Mouse (Mus musculus): ENCODE results near the gene Rpain. TPM values are rescaled to one million over a fixed set of nuclear protein-coding genes. Genes with fewer than 3 reads are reported as not detected.

The Rpain gene
- polyA plus RNA-seq, 1 experiment from 2014 or later, result 73.0 TPM

DNA sequence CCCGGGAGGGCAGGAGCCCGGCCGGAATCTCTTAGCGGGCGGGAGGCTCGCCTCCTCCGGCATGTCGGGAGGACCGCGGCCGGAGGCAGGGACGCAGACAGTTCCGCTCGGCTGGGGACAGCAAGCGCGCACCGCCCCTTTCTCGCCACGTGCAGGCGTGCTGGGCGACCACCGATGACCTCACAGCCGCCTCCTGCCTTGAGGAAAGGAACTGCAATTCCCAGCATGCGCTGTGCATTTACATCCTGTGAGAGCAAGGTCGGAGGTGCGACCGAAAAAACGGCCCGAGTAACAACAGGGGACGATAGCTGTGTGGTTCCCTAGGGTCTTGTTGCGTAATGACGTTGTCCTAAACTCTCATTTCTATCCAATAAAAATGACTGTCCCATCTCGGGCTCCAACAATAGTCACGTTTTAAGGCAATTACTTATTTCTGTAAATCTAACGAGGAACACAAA, 34.3 kb downstream of the Rpain start, which contains the start of gene Dhx33:
TSS of gene Dhx33 (minus strand) at position 122 of the 458 bp plus-strand sequence.
- Histone ChIP-seq H3K27ac (peak within 1 kb of the TSS; percentile 80), H3K4me2 (peak within 1 kb of the TSS; percentile 84), H3K4me3 (peak within 1 kb of the TSS; percentile 89), H3K9ac (peak within 1 kb of the TSS; percentile 87), H3K27me3 (no peaks in the 10 kb centered on the region), H3K36me3 (peaks cover 33% of the 10 kb centered on the region), H3K4me1 (replicated peaks) (peaks cover 28% of the 10 kb centered on the region), H3K9me3 (no peaks in the 10 kb centered on the region)
- WGBS, result under 1% methylated on average over 35 of the region's 35 CpGs
- ATAC-seq (ENCODE audit: low FRiP score), result peak; percentile 98

DNA sequence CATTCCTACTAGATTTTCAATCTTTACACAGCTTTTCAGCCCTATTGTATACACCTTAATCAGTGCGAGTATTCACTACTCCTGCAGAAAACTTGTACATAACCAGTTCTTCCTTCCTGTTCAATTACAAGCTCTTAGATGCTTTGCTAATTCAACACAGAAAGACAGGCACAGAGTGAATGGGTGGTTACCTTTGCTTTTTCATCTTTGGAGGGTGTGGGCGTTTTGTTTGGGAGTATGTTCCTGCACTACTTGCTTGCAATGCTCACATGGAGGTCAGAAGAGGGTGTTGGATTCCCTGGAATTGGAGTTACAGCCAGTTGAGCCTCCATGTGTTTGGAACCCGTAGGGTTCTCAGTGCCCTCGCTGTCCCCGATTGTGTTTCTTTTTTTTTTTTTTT, 35.0 kb downstream of the Rpain start:
- Histone ChIP-seq H3K9me3 (no peaks in the 10 kb centered on the region), H3K4me2 (peak overlapping the region; percentile 53), H3K9ac (peak overlapping the region; percentile 46; the same call in 1 of the 2 replicates), H3K4me3 (peak overlapping the region; percentile 89), H3K27me3 (no peaks in the 10 kb centered on the region), H3K27ac (peak overlapping the region; percentile 55; the same call in 1 of the 2 replicates), H3K4me1 (replicated peaks) (peaks cover 28% of the 10 kb centered on the region), H3K36me3 (peaks cover 33% of the 10 kb centered on the region)
- 66% methylated on average over 5 of the region's 5 CpGs for WGBS
- no peak for ATAC-seq (ENCODE audit: low FRiP score)

DNA sequence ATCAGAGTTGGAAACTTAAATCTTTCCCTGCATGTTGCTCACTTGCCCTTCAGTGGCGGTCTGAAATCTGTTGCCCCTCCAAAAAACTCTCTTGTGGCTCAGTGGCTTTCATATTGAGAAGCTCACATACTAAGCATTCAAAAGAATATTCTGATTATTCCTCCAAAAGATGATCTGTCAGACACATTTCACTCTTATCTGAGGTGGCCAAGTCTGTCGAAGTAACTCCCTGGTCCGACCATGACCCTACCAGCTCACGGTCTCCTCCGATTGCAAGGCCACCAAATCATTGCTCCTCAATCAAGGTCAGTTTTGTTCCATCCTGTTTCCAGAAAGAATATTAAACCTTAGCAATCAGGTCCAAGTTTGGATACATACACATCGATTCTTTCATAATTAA, 37.0 kb downstream of the Rpain start:
- WGBS, result 95% methylated on average over 6 of the region's 6 CpGs
- H3K4me1 ChIP-seq (replicated peaks), result peaks cover 22% of the 10 kb centered on the region
- H3K4me3 ChIP-seq, result no peak overlapping the region
- no peak for ATAC-seq (ENCODE audit: low FRiP score)
- H3K9ac ChIP-seq, result no peak overlapping the region
- H3K27me3 ChIP-seq, result no peaks in the 10 kb centered on the region
- H3K9me3 ChIP-seq, result no peaks in the 10 kb centered on the region
- peaks cover 44% of the 10 kb centered on the region for H3K36me3 ChIP-seq
- H3K27ac ChIP-seq, result no peak overlapping the region
- no peak overlapping the region for H3K4me2 ChIP-seq

DNA sequence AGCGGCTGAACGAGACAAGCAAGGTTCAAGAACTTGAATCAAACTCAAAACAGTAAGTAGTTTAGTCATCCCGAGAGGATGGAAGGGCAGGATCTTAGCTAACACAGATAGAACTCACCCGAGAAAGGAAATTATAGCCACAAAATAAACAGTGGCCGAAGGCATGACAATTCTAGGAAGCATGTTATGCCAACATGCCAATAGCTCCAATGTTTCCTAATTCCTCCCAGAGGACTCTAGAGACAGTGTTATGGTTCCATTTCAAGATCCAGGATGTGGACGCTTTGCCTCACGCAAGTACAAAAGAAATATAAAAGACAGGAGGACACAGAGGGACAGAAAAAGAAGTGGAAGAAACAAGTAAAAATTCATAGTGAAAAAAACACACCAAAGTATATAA, 37.8 kb downstream of the Rpain start:
- H3K4me3 ChIP-seq, result no peak overlapping the region
- H3K27ac ChIP-seq, result no peak overlapping the region
- H3K27me3 ChIP-seq, result no peaks in the 10 kb centered on the region
- no peak overlapping the region for H3K4me2 ChIP-seq
- 94% methylated on average over 7 of the region's 7 CpGs for WGBS
- H3K9ac ChIP-seq, result peak overlapping the region; percentile 13; the same call in 1 of the 2 replicates
- peaks cover 14% of the 10 kb centered on the region for H3K4me1 ChIP-seq (replicated peaks)
- no peak for ATAC-seq (ENCODE audit: low FRiP score)
- peaks cover 52% of the 10 kb centered on the region for H3K36me3 ChIP-seq
- no peaks in the 10 kb centered on the region for H3K9me3 ChIP-seq

DNA sequence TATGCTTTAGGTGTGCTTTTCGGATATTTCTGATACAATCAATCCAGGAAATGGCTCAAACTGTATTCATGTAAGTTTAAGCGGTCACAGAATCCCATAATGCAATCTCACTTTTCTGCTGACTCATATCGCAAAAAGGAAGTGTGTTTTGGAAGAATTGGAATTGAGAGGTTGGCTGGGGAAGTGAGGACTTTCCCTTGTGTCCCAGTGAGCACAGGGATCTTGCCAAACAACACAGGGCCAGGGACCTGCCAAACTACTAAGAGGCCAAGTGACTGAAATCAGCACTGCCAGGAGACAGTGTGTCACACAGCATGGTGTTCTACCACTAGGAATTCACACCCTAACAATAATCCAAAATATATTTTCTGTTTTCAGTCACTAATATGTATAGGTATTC, 38.3 kb downstream of the Rpain start:
- no peak overlapping the region for H3K27ac ChIP-seq
- H3K4me3 ChIP-seq, result no peak overlapping the region
- peaks cover 53% of the 10 kb centered on the region for H3K36me3 ChIP-seq
- H3K9me3 ChIP-seq, result no peaks in the 10 kb centered on the region
- 97% methylated on average over 3 of the region's 3 CpGs for WGBS
- peaks cover 9% of the 10 kb centered on the region for H3K4me1 ChIP-seq (replicated peaks)
- H3K27me3 ChIP-seq, result no peaks in the 10 kb centered on the region
- H3K4me2 ChIP-seq, result no peak overlapping the region
- H3K9ac ChIP-seq, result no peak overlapping the region
- ATAC-seq (ENCODE audit: low FRiP score), result no peak

DNA sequence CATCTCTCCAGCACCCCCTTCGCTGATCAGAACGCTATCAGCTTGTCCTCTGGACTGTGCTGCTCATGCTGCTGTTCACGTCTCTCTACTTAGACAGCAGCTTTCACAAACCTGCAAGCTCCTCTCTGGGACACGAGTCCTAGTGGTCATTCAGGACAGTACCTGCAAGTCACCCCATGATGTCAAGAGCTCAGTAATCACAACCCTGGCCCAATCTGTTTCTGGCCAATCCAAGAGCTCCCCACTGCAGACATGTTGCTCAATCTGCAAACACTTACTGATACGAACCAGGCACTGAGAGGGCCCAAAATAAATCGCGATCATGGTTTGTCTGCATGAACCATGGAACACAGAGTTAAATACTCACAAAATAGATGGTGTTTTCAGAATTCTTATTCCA, 42.7 kb downstream of the Rpain start:
- peaks cover 51% of the 10 kb centered on the region for H3K36me3 ChIP-seq

DNA sequence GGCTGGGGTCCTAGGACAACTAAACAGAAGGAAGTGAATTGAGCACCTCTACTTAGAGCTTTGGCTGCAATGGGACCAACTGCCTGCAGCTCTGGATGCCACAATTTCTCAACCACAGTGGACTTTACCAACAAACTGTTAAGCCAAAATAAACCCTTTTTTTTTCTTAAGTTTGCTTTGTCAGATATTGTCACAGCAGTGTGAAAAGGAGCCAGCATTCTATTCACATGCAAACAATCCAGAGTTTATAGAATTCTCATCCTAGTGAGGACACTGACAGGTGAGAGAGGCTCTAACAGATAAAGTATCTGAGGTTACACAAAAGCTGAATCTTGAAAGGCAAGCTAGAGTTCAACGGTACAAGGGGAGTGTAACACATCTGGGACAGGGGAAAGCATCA, 47.0 kb downstream of the Rpain start:
- no peaks in the 10 kb centered on the region for H3K27me3 ChIP-seq
- no peak overlapping the region for H3K27ac ChIP-seq
- H3K4me3 ChIP-seq, result no peak overlapping the region
- no peak overlapping the region; the same call in 1 of the 2 replicates for H3K4me2 ChIP-seq
- ATAC-seq (ENCODE audit: low FRiP score), result no peak
- no peak overlapping the region for H3K9ac ChIP-seq
- H3K36me3 ChIP-seq, result peaks cover 16% of the 10 kb centered on the region
- peaks cover 42% of the 10 kb centered on the region for H3K4me1 ChIP-seq (replicated peaks)
- H3K9me3 ChIP-seq, result no peaks in the 10 kb centered on the region
- whole genome bisulfite sequencing, result 84% methylated on average over 1 of the region's 1 CpGs

More for the DNA sequence above, 42.7 kb downstream of the Rpain start:
- Histone ChIP-seq H3K27me3 (no peaks in the 10 kb centered on the region), H3K27ac (no peak overlapping the region), H3K4me2 (no peak overlapping the region), H3K4me3 (no peak overlapping the region), H3K9me3 (no peaks in the 10 kb centered on the region), H3K9ac (no peak overlapping the region), H3K4me1 (replicated peaks) (peaks cover 20% of the 10 kb centered on the region)
- 95% methylated on average over 7 of the region's 7 CpGs for WGBS
- ATAC-seq (ENCODE audit: low FRiP score), result no peak

DNA sequence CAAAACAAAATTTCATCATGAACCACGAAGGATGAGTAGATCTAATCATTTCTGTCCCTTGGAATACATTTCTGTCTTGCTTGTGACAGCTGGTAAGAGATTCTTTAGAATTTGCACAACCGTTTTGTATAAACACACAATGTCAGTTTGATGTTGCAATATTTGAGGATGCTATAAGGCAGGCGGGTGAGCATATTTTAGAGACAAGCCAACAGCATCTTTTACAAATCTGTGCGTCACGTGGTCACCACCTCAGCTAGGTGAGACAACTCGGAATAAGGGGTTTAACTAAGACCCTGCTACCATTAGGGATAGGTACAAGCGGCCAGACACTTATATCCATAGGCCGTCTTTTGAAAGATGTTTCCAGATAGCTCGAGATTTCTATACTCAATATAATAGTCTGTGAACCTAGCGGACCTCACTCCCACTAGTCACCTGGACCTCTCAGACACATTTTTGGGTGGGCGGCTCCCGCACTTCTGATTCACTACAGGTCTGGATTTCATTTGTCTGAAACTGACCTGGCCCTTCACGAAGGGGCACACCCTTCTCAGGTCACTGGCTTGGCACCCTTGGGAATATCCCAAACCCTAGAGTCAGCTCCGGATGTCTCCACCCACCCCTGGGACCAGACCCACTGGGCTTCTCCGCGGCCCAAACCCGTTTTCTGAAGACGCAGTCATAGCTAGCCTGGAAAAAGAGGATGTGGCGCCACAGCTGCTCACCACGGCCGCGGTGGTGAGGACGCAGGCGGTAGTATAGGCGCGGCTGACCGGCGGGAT, 48.6 kb downstream of the Rpain start:
- Histone ChIP-seq H3K4me2 (peak overlapping the region; percentile 81), H3K9ac (peak overlapping the region; percentile 89), H3K27me3 (no peaks in the 10 kb centered on the region), H3K36me3 (peaks cover 14% of the 10 kb centered on the region), H3K4me1 (replicated peaks) (peaks cover 45% of the 10 kb centered on the region), H3K4me3 (peak overlapping the region; percentile 90), H3K27ac (peak overlapping the region; percentile 88), H3K9me3 (no peaks in the 10 kb centered on the region)
- ATAC-seq (ENCODE audit: low FRiP score), result no peak
- 5% methylated on average over 28 of the region's 28 CpGs for WGBS

DNA sequence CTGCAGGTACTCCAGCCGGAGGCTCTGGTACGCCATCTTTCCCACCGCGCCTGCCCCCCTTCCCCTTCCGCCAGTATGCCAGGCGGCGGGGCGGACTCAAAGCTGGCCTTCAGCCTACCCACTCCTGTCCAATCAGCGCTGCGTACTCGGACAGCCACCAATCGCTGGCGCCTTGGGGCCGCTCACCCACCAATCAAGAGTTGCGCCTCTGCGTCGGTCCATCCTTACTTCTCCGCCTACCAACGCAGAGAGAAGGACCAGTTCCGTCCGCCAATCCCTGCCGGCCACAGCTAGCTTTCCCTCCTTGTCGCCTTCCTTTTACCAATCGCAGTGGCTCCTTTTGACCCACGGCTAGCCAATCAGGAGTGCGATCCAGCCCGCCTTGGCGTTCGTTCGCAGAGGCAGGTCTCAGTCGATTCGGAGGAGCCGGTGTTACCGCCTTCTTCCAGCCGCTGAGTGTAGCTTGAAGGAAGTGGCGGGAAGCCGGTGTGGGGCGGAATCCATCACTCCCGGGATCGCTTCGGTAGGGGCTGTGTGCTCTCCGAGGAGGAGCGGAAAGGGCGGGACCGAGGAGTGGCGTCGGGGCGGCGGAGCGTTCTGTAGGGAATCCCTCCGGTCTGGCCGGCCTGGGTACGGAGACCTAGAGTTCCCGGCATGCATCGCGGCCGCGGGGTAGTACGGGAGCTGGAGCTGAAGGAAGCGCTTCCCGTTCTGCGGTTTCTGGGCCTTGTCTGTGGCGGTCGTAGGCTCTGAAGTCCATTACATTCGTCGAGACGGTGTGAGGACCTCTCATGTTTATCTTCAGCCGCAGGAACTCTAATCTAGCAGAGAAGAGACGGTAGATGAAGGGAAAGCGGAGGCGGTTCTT, 49.4 kb downstream of the Rpain start, which contains the start of the genes Mis12 and Derl2:
TSS of gene Mis12 (plus strand) at position 411 of the 868 bp plus-strand sequence.
TSS of gene Derl2 (minus strand) at position 641 of the 868 bp plus-strand sequence.
- peak; percentile 100 for ATAC-seq (ENCODE audit: low FRiP score)
- Histone ChIP-seq H3K36me3 (peaks cover 8% of the 10 kb centered on the region), H3K9me3 (no peaks in the 10 kb centered on the region), H3K4me1 (replicated peaks) (peaks cover 45% of the 10 kb centered on the region), H3K27ac (peak within 1 kb of the TSS; percentile 89), H3K27me3 (no peaks in the 10 kb centered on the region), H3K9ac (peak within 1 kb of the TSS; percentile 90), H3K4me3 (peak within 1 kb of the TSS; percentile 90), H3K4me2 (peak within 1 kb of the TSS; percentile 82)
- under 1% methylated on average over 71 of the region's 71 CpGs for WGBS

Other genes with a start within 250 kb of the Rpain start
- 14.2 and 15.0 TPM in 2 replicates for gene Zfp3, start 206.0 kb upstream of the Rpain start, polyA plus RNA-seq (2015; fragmentation: Nextera tagmentation; extraction: Ambion mirVana)
- gene Scimp, start 157.6 kb upstream of the Rpain start, polyA plus RNA-seq (2015; fragmentation: Nextera tagmentation; extraction: Ambion mirVana), result 0.30 TPM in 1 of 2 replicates, not detected in the other
- gene Rabep1, start 125.4 kb upstream of the Rpain start, polyA plus RNA-seq (2015; fragmentation: Nextera tagmentation; extraction: Ambion mirVana), result 83.1 and 87.5 TPM in 2 replicates
- 121 and 131 TPM in 2 replicates for gene Nup88, start 240 bp upstream of the Rpain start, polyA plus RNA-seq (2015; fragmentation: Nextera tagmentation; extraction: Ambion mirVana)
- 191 and 192 TPM in 2 replicates for gene C1qbp, start 12.8 kb downstream of the Rpain start, polyA plus RNA-seq (2015; fragmentation: Nextera tagmentation; extraction: Ambion mirVana)
- gene Dhx33, start 34.2 kb downstream of the Rpain start, polyA plus RNA-seq (2015; fragmentation: Nextera tagmentation; extraction: Ambion mirVana), result 13.9 and 14.4 TPM in 2 replicates
- 39.0 and 40.9 TPM in 2 replicates for gene Mis12, start 49.4 kb downstream of the Rpain start, polyA plus RNA-seq (2015; fragmentation: Nextera tagmentation; extraction: Ambion mirVana)
- gene Derl2, start 49.6 kb downstream of the Rpain start, polyA plus RNA-seq (2015; fragmentation: Nextera tagmentation; extraction: Ambion mirVana), result 30.7 and 34.7 TPM in 2 replicates
- gene 6330403K07Rik, start 63.3 kb downstream of the Rpain start, polyA plus RNA-seq (2015; fragmentation: Nextera tagmentation; extraction: Ambion mirVana), result 601 TPM in 2 replicates
- gene Nlrp1a, start 174.5 kb downstream of the Rpain start, polyA plus RNA-seq (2015; fragmentation: Nextera tagmentation; extraction: Ambion mirVana), result not detected in 2 replicates

Measured in hindbrain, embryonic 13.5 days (tissue).